Mouse (Mus musculus): ENCODE data around the gene Bap1.

Bap1 gene

GRCm38 (mm10) chr14:31233996-31234591 is 17.2 kb upstream of the Bap1 start:
- peak; percentile 91 for DNase-seq (ENCODE audit: low spot score)

- peak; percentile 41 for DNase-seq (ENCODE audit: low spot score)
Measured at GRCm38 (mm10) chr14:31237101-31237882, 14.0 kb upstream of the Bap1 start.

- DNase-seq (ENCODE audit: low spot score) = no peak
Measured at GRCm38 (mm10) chr14:31240528-31240927, 10.7 kb upstream of the Bap1 start.

- DNase-seq (ENCODE audit: low spot score) = no peak
Measured at GRCm38 (mm10) chr14:31244777-31245176, 6.5 kb upstream of the Bap1 start.

- DNase-seq (ENCODE audit: low spot score) = no peak
Measured at GRCm38 (mm10) chr14:31245946-31246345, 5.3 kb upstream of the Bap1 start.

GRCm38 (mm10) chr14:31248396-31248795 is 2.9 kb upstream of the Bap1 start:
- DNase-seq (ENCODE audit: low spot score) = no peak

GRCm38 (mm10) chr14:31250222-31251083 is 797 bp upstream of the Bap1 start:
- no peak for DNase-seq (ENCODE audit: low spot score)

- no peak for DNase-seq (ENCODE audit: low spot score)
Measured at GRCm38 (mm10) chr14:31251626-31252025, 376 bp downstream of the Bap1 start.

- no peak for DNase-seq (ENCODE audit: low spot score)
Measured at GRCm38 (mm10) chr14:31252091-31252490, 841 bp downstream of the Bap1 start.

- no peak for DNase-seq (ENCODE audit: low spot score)
Measured at GRCm38 (mm10) chr14:31258476-31259050, 7.3 kb downstream of the Bap1 start.

GRCm38 (mm10) chr14:31260374-31260773 is 9.1 kb downstream of the Bap1 start:
- no peak for DNase-seq (ENCODE audit: low spot score)

GRCm38 (mm10) chr14:31260932-31261331 is 9.7 kb downstream of the Bap1 start:
- no peak for DNase-seq (ENCODE audit: low spot score)

GRCm38 (mm10) chr14:31267649-31268048 is 16.4 kb downstream of the Bap1 start:
- DNase-seq (ENCODE audit: low spot score) = no peak

GRCm38 (mm10) chr14:31268301-31269001 is 17.2 kb downstream of the Bap1 start:
- DNase-seq (ENCODE audit: low spot score) = no peak

GRCm38 (mm10) chr14:31269456-31270100 is 18.3 kb downstream of the Bap1 start:
- DNase-seq (ENCODE audit: low spot score) = peak; percentile 80

GRCm38 (mm10) chr14:31271121-31271520 is 19.9 kb downstream of the Bap1 start:
- no peak for DNase-seq (ENCODE audit: low spot score)

GRCm38 (mm10) chr14:31272164-31272563 is 20.9 kb downstream of the Bap1 start:
- peak; percentile 93 for DNase-seq (ENCODE audit: low spot score)

- DNase-seq (ENCODE audit: low spot score) = no peak
Measured at GRCm38 (mm10) chr14:31285728-31286127, 34.5 kb downstream of the Bap1 start.
